Mouse (Mus musculus) midbrain, embryonic 10.5 days (tissue): ENCODE data around the gene Myl3. TPM values are rescaled to one million over a fixed set of nuclear protein-coding genes. Genes with fewer than 3 reads are reported as not detected.

Source experiments
- DNase-seq: peaks from one replicate; pipeline ENCODE4 v3.0.0-alpha.2; 2017; ENCODE audit warnings: low spot score
- H3K27ac ChIP-seq: fragments of 300-500 bp; sonication (generic); replicated peaks from 2 replicates; pipeline ENCODE4 v1.5.1; 2016; ENCODE audit warnings: mild to moderate bottlenecking
- H3K27me3 ChIP-seq: fragments of 300-500 bp; sonication (generic); 2 replicates; pipeline ENCODE4 v1.6.1; 2016; ENCODE audit warnings: low read depth, mild to moderate bottlenecking; ENCODE audit not compliant: poor library complexity, severe bottlenecking
- H3K36me3 ChIP-seq: fragments of 300-500 bp; sonication (generic); 2 replicates; pipeline ENCODE4 v1.6.1; 2016; ENCODE audit warnings: mild to moderate bottlenecking, moderate library complexity
- H3K4me1 ChIP-seq: fragments of 300-500 bp; sonication (generic); 2 replicates; pipeline ENCODE4 v1.6.1; 2016
- H3K4me3 ChIP-seq: fragments of 300-500 bp; sonication (generic); 2 replicates; pipeline ENCODE4 v1.5.1; 2016; ENCODE audit warnings: mild to moderate bottlenecking, moderate library complexity
- H3K9me3 ChIP-seq: fragments of 300-500 bp; sonication (generic); replicated peaks from 2 replicates; pipeline ENCODE4 v1.6.1; 2016; ENCODE audit warnings: mild to moderate bottlenecking
- WGBS: fragments of 180-500 bp; shearing (Covaris S2); methylation state at CpG from one replicate; pipeline ENCODE4 v1.1.7; 2016; 5-methylcytosine and 5-hydroxymethylcytosine counted together
- polyA plus RNA-seq: library from polyadenylated mRNA; unstranded; fragments of >200 nt; fragmentation: Nextera tagmentation; extraction: Ambion mirVana; gene quantifications from 2 replicates; pipeline ENCODE4 v1.2.1, GENCODE M21; 2016

The Myl3 gene
- polyA plus RNA-seq, 1 experiment from 2014 or later, result 0.36 TPM

DNA sequence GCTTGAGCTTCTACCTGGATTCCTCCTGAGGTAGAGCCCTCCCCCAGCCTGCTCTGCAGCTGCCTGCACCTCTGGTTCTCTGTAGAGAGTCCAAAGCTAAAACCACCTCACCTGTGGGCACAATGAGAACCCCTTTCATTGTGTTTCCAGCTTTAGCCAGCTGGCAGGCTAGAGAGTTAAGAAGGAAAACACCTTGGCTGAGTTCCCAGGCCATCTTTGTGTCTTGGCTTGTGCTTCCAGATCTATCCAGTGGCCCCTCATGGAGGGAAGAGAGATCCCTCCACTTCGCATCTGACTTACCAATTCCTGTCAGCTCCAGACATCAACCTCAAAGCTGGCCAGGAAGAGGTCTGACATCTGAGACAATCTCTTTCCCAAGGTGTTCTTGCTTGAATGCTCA is 36.4 kb downstream of the Myl3 start:
- peaks cover 38% of the 10 kb centered on the region for H3K27me3 ChIP-seq
- DNase-seq, result no peak
- 100% methylated on average over 1 of the region's 1 CpGs for WGBS

DNA sequence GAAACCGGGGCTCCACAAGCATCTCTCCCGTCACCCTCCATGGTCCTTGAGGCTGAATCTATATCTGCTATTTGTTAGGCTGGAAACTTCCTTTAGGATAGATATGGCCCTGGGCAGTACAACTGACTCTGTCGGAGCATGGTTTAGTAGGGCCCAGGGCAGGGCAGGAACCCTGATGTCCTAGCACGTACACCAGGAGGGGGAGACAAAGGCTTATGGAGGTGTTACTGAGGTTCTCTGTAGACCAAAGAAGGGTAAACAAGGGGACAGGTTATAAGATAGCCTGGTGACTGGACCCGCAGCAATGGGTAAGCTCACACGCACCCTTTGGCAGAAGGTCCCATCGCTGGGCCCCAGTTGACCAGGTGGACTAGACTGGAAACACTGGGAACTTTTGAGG is 36.9 kb downstream of the Myl3 start:
- no peaks in the 10 kb centered on the region for H3K36me3 ChIP-seq
- H3K4me1 ChIP-seq, result peaks cover 22% of the 10 kb centered on the region
- H3K4me3 ChIP-seq, result no peak overlapping the region
- no peak overlapping the region for H3K27ac ChIP-seq
- no peak for DNase-seq
- 84% methylated on average over 7 of the region's 7 CpGs for WGBS
- peaks cover 38% of the 10 kb centered on the region for H3K27me3 ChIP-seq
- no peaks in the 10 kb centered on the region for H3K9me3 ChIP-seq

More for the DNA sequence above, 36.4 kb downstream of the Myl3 start:
- peaks cover 22% of the 10 kb centered on the region for H3K4me1 ChIP-seq
- no peak overlapping the region for H3K4me3 ChIP-seq
- no peaks in the 10 kb centered on the region for H3K9me3 ChIP-seq
- H3K27ac ChIP-seq, result no peak overlapping the region
- no peaks in the 10 kb centered on the region for H3K36me3 ChIP-seq

DNA sequence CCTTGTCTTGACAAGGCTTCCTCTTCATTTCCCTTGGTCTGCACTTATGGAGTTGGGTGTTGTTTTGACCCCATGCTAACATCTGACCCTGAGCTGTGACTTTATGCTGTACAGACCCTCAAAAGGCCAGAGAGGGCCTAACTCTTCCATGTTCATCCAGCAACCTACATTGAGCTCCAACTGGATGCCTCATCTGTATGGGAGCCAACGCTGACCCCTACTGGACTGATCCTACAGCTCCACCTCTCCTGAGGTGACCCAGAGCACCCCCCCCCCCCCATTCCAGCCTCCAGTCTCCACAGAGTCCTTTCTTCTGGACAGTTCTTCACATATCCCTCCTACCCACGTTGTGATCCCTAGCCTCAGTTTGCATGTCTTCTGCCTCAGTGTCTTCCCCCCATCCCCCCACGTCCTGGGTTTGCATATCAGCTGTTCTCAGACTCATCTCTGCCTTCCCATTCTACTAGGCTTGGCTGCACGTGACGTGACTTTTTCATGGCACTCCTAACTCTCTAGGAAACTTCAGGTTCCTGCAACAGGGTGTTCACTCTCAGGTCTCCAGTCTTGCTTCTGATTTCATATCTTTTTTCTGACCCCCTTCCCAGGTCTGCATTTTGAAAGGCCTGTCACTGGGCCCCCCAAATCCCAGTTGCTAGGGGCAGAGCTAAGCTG is 37.7 kb downstream of the Myl3 start:
- DNase-seq, result no peak

DNA sequence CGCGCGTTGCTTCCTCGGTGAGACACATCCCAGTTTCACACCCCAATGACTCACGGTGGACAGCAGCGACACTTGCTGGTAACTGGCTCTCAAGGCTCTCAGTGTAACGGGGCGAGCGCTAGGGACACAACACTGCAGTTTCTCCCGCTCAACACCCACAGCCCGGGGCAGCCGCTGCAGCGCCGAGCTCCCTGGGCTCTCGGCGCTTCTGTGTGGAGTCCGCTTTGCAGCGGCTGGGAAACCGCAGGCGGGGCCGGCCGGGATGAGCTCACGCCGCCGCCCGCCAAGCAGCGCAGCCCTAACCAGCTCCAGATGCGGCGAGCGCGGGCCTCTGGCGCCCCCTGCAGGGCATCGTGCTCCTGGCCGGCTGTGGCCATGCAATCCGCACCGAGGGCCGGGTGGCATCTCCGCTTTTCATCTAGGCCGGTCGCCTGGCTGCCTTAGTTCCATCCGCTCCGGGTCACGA is 39.6 kb downstream of the Myl3 start:
- DNase-seq, result peak; percentile 96
- Histone ChIP-seq H3K9me3 (no peaks in the 10 kb centered on the region), H3K4me3 (peak overlapping the region; percentile 60), H3K4me1 (peaks cover 22% of the 10 kb centered on the region), H3K36me3 (no peaks in the 10 kb centered on the region), H3K27me3 (peaks cover 38% of the 10 kb centered on the region), H3K27ac (peak overlapping the region; percentile 72)
- under 1% methylated on average over 43 of the region's 43 CpGs for WGBS

More for the DNA sequence above, 37.7 kb downstream of the Myl3 start:
- 54% methylated on average over 5 of the region's 5 CpGs for WGBS
- no peak overlapping the region for H3K27ac ChIP-seq
- no peaks in the 10 kb centered on the region for H3K9me3 ChIP-seq
- H3K36me3 ChIP-seq, result no peaks in the 10 kb centered on the region
- peaks cover 22% of the 10 kb centered on the region for H3K4me1 ChIP-seq
- no peak overlapping the region for H3K4me3 ChIP-seq
- H3K27me3 ChIP-seq, result peaks cover 38% of the 10 kb centered on the region

DNA sequence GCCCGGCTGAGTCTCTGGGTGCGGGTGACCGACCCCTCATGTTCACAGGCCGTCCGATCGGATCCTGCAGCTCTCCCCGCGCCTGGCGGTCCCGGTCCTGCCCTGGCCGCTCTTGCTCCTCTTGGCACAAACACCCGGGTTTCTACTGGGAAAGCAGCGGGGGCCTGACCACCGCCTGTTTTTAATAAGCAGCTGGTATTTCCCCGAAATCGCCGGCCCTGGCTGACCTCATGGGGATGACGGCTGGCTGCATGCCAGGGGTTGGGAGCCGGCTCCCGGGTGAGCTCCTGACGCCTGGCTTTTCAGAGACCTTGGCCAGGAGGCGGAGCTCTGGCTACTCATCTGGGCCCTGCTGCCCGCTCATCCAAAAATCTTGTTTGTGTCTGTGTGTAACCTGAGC is 40.1 kb downstream of the Myl3 start:
- Histone ChIP-seq H3K4me3 (peak overlapping the region; percentile 60), H3K36me3 (no peaks in the 10 kb centered on the region), H3K27ac (peak overlapping the region; percentile 72), H3K27me3 (peaks cover 38% of the 10 kb centered on the region), H3K9me3 (no peaks in the 10 kb centered on the region), H3K4me1 (peaks cover 22% of the 10 kb centered on the region)
- no peak for DNase-seq
- WGBS, result under 1% methylated on average over 23 of the region's 23 CpGs

DNA sequence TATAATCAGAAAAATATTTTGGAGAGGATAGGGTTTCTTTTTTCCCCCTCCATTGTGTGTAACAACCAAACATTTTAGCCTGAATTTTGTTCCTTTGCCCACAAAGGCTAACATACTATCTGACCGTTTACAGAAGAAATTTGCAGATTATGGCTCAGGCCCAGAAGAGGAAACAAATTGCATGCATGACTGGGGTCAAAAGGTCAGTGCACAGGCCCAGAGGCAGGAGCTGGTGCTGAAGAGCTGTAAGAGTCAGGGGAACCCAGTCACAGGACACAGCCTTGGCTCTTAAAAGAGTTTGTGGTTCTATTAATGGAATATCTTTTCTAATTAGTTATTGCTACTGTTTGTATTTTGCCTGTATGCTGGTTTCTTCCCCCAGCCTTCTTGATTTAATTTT is 42.0 kb downstream of the Myl3 start:
- peaks cover 29% of the 10 kb centered on the region for H3K27me3 ChIP-seq
- no peak overlapping the region for H3K4me3 ChIP-seq
- H3K9me3 ChIP-seq, result no peaks in the 10 kb centered on the region
- H3K36me3 ChIP-seq, result no peaks in the 10 kb centered on the region
- H3K4me1 ChIP-seq, result peaks cover 22% of the 10 kb centered on the region
- no peak for DNase-seq
- 54% methylated on average over 1 of the region's 1 CpGs for WGBS
- no peak overlapping the region for H3K27ac ChIP-seq

DNA sequence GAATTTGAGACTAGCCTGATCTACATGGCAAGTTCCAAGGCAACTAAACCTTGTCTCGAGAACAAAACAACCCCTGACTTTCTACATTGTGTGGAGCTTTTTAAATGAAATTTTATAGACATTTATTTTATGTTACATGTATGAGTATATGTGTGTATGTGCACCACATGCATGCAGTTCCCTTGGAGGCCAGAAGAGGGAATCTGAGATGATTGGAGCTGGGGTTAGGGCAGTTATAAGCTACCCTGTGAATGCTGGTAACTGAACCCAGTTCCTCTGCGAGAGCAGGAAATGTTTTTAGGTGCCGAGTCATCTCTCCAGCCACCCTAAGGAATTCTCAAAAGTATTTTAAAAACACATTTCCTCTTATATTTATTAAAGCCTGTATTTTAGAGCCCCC is 46.5 kb downstream of the Myl3 start:
- Histone ChIP-seq H3K9me3 (no peaks in the 10 kb centered on the region), H3K27ac (no peak overlapping the region), H3K4me1 (no peaks in the 10 kb centered on the region), H3K4me3 (no peak overlapping the region), H3K36me3 (no peaks in the 10 kb centered on the region), H3K27me3 (no peaks in the 10 kb centered on the region)
- DNase-seq, result no peak
- 92% methylated on average over 3 of the region's 3 CpGs for WGBS

DNA sequence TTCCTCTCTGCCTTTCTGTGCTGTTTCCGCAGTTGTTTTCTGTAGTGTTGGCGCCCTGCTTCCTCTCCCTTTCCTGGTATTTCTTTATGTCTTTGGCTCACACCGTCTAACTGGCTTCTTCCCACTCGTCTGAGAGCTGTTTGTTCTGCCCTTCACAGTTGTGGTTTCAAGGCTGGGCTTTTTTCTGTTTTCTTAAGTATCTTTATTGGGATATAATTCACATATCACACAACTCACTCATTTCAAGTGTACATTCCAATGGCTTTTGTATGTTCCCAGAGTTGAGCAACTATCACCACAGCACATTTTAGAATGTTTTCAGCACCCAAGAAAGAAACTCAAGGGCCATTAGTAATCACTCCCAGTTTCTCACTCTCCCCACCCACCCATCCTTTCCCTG is 48.8 kb downstream of the Myl3 start:
- no peaks in the 10 kb centered on the region for H3K36me3 ChIP-seq
- WGBS, result 84% methylated on average over 4 of the region's 4 CpGs
- no peak overlapping the region for H3K4me3 ChIP-seq
- H3K9me3 ChIP-seq, result no peaks in the 10 kb centered on the region
- no peaks in the 10 kb centered on the region for H3K4me1 ChIP-seq
- H3K27me3 ChIP-seq, result no peaks in the 10 kb centered on the region
- DNase-seq, result no peak
- no peak overlapping the region for H3K27ac ChIP-seq

DNA sequence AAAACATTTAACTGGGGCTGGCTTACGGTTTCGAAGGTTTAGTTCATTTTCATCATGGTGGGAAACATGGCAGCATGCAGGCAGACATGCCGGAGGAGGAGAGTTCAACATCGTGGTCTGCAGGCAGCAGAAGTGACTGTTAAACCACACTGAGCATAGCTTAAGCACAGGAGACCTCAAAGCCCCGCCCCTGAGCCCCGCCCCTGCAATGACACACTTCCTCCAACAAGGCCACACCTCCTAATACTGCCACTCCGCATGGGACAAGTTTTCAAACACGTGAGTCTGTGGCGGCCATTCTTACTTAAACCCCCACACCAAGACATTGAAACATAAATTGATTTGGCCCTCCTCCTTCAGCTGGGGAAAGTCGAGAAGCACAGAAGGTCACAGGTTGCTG is 55.4 kb downstream of the Myl3 start:
- H3K9me3 ChIP-seq, result no peaks in the 10 kb centered on the region
- DNase-seq, result no peak
- H3K4me1 ChIP-seq, result no peaks in the 10 kb centered on the region
- no peaks in the 10 kb centered on the region for H3K36me3 ChIP-seq
- 82% methylated on average over 10 of the region's 10 CpGs for WGBS
- H3K27me3 ChIP-seq, result no peaks in the 10 kb centered on the region
- no peak overlapping the region for H3K27ac ChIP-seq
- no peak overlapping the region for H3K4me3 ChIP-seq

DNA sequence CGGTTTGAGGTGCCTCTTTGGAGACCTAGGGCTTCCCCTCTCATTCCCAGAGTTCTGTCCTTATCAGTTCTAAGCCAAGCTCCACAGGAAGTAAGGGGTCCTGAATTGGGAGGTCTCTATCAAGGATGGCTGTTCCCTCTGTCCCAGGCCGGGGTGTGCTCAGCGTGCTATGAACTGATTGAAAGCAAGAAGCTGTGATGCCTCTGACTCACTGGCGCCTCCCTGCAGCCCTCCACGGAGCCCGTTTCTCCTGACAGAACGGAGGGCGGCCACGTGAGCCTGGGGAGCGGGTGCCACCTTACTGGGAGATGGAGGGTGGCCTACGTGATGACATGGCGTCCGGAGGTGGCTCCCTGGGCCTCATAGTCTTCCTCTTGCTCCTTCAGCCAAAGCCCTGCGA is 56.2 kb downstream of the Myl3 start, which contains the start of gene Prss42:
Gene Prss42, plus strand, starts transcription at position 301 of the 400 bp plus-strand sequence.
- no peaks in the 10 kb centered on the region for H3K4me1 ChIP-seq
- H3K9me3 ChIP-seq, result no peaks in the 10 kb centered on the region
- DNase-seq, result no peak
- H3K27ac ChIP-seq, result no peak within 1 kb of the TSS
- H3K4me3 ChIP-seq, result no peak within 1 kb of the TSS
- H3K36me3 ChIP-seq, result no peaks in the 10 kb centered on the region
- WGBS, result 92% methylated on average over 14 of the region's 14 CpGs
- H3K27me3 ChIP-seq, result no peaks in the 10 kb centered on the region

DNA sequence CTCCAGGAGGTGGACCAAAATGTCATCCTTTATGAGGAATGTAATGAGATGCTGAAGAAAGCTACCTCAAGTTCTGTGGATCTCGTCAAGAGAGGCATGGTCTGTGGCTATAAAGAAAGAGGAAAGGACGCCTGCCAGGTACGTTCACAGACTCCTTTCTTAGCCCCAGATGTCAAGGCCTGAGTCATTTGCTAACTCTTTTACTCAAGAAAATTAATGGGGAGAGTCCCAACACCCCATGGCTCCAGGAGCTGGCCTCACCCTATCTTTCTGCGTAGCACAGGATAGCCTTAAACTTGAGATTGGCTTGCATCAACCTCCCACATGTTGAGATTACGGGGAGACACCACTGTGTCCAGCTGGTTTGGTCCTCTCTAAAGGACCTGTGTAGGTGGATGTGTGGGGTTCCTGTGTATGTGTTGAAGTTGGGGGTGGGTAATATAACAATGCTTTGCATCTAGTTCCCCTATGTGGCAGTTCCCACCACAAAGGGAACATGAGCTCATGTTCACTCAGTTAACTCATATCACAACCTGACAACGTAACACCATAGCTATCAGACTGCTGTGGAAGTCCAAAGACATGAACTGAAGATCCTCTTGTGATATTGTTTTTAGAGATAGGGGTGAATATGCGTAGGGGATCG is 59.3 kb downstream of the Myl3 start:
- 92% methylated on average over 8 of the region's 8 CpGs for WGBS
- no peaks in the 10 kb centered on the region for H3K9me3 ChIP-seq
- no peak overlapping the region for H3K27ac ChIP-seq
- DNase-seq, result no peak
- H3K4me3 ChIP-seq, result no peak overlapping the region
- peaks cover 4% of the 10 kb centered on the region; the same call in 1 of the 2 replicates for H3K4me1 ChIP-seq
- H3K36me3 ChIP-seq, result no peaks in the 10 kb centered on the region
- no peaks in the 10 kb centered on the region for H3K27me3 ChIP-seq

DNA sequence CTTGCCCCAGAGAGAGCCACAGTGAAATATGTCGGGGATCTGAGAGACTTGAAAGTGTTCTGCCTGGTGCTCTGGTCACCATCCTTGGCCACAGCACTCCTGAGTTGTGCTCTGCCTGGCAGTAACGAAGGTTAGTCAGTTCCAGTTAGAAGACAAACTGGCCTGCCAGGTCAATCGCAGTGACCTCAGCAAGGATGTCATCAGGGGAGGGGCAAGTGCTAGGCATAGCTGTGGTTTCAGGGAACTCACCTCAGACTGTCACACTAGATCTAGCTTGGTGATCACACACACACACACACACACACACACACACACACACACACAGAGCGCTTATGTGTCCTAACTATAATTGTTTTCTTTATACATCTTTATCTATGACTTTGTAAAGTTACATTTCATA is 61.6 kb downstream of the Myl3 start:
- DNase-seq, result no peak
- no peaks in the 10 kb centered on the region for H3K9me3 ChIP-seq
- H3K27me3 ChIP-seq, result no peaks in the 10 kb centered on the region
- no peak overlapping the region for H3K27ac ChIP-seq
- no peaks in the 10 kb centered on the region for H3K36me3 ChIP-seq
- H3K4me3 ChIP-seq, result no peak overlapping the region
- 80% methylated on average over 4 of the region's 4 CpGs for WGBS
- peaks cover 4% of the 10 kb centered on the region; the same call in 1 of the 2 replicates for H3K4me1 ChIP-seq

DNA sequence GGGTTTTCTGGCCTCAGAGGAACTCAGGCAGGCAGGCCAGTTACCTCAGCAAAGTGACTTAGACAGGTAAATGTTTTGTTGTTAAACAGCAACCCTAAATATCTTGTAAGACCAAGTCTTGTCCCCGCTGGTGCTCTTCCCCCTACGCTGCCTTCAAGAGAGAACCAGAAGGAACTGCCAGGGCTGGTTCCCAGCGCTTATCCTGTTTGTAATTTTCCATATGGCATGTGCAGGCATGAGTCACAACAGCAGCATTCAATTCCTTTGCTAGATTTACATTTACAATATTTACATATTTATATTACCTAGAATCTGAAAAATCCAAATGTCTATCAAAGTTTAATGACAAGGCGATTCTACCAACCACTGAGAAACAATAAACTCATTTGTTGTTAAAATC is 68.4 kb downstream of the Myl3 start:
- peaks cover 6% of the 10 kb centered on the region; the same call in 1 of the 2 replicates for H3K27me3 ChIP-seq
- no peak overlapping the region for H3K27ac ChIP-seq
- 91% methylated on average over 4 of the region's 4 CpGs for WGBS
- no peaks in the 10 kb centered on the region for H3K36me3 ChIP-seq
- H3K4me3 ChIP-seq, result no peak overlapping the region
- no peaks in the 10 kb centered on the region for H3K4me1 ChIP-seq
- H3K9me3 ChIP-seq, result no peaks in the 10 kb centered on the region
- DNase-seq, result no peak
